Mouse (Mus musculus) forebrain, embryonic 10.5 days (tissue): ENCODE data around the gene Elmo3. TPM values are rescaled to one million over a fixed set of nuclear protein-coding genes. Genes with fewer than 3 reads are reported as not detected.
"Not testable (repeated sequence)": the region's sequence is repeated elsewhere in the genome, so short reads cannot be mapped to it uniquely, and the experiment has no call there.

Source experiments
- DNase-seq: peaks from one replicate; pipeline ENCODE4 v3.0.0-alpha.2; 2017; ENCODE audit warnings: low spot score; ENCODE audit errors: extremely low spot score
- H3K27ac ChIP-seq: fragments of 300-500 bp; sonication (generic); 2 replicates; pipeline ENCODE4 v1.5.1; 2016; ENCODE audit warnings: mild to moderate bottlenecking
- H3K27me3 ChIP-seq: fragments of 300-500 bp; sonication (generic); 2 replicates; pipeline ENCODE4 v1.6.1; 2016; ENCODE audit warnings: mild to moderate bottlenecking; ENCODE audit not compliant: poor library complexity, severe bottlenecking
- H3K36me3 ChIP-seq: fragments of 300-500 bp; sonication (generic); replicated peaks from 2 replicates; pipeline ENCODE4 v1.6.1; 2016; ENCODE audit warnings: mild to moderate bottlenecking, moderate library complexity
- H3K4me1 ChIP-seq: fragments of 300-500 bp; sonication (generic); 2 replicates; pipeline ENCODE4 v1.6.1; 2016
- H3K4me3 ChIP-seq: fragments of 300-500 bp; sonication (generic); 2 replicates; pipeline ENCODE4 v1.5.1; 2016; ENCODE audit warnings: mild to moderate bottlenecking, moderate library complexity
- H3K9me3 ChIP-seq: fragments of 300-500 bp; sonication (generic); 2 replicates; pipeline ENCODE4 v1.6.1; 2016; ENCODE audit warnings: mild to moderate bottlenecking, moderate library complexity
- WGBS: fragments of 180-500 bp; shearing (Covaris S2); methylation state at CpG from one replicate; pipeline ENCODE4 v1.1.7; 2016; 5-methylcytosine and 5-hydroxymethylcytosine counted together
- polyA plus RNA-seq: library from polyadenylated mRNA; unstranded; fragments of >200 nt; fragmentation: Nextera tagmentation; extraction: Ambion mirVana; gene quantifications from 2 replicates; pipeline ENCODE4 v1.2.1, GENCODE M21; 2016

The Elmo3 gene
- polyA plus RNA-seq, 1 experiment from 2014 or later: 1.8 TPM

GRCm38 (mm10) chr8:105283074-105283473 is 22.3 kb upstream of the Elmo3 start:
- H3K4me1 ChIP-seq: peaks cover 19% of the 10 kb centered on the region
- H3K27ac ChIP-seq: no peak overlapping the region
- no peak for DNase-seq
- H3K9me3 ChIP-seq: no peaks in the 10 kb centered on the region
- peaks cover 40% of the 10 kb centered on the region for H3K36me3 ChIP-seq
- 18% methylated on average over 23 of the region's 23 CpGs for WGBS
- no peak overlapping the region; the same call in 1 of the 2 replicates for H3K4me3 ChIP-seq
- H3K27me3 ChIP-seq: peaks cover 79% of the 10 kb centered on the region

GRCm38 (mm10) chr8:105285514-105285913 is 19.9 kb upstream of the Elmo3 start:
- peaks cover 40% of the 10 kb centered on the region for H3K36me3 ChIP-seq
- no peaks in the 10 kb centered on the region for H3K9me3 ChIP-seq
- no peak overlapping the region for H3K27ac ChIP-seq
- peaks cover 32% of the 10 kb centered on the region for H3K4me1 ChIP-seq
- DNase-seq: no peak
- peaks cover 67% of the 10 kb centered on the region for H3K27me3 ChIP-seq
- 54% methylated on average over 12 of the region's 12 CpGs for whole genome bisulfite sequencing
- no peak overlapping the region for H3K4me3 ChIP-seq

GRCm38 (mm10) chr8:105286907-105287306 is 18.5 kb upstream of the Elmo3 start:
- Histone ChIP-seq H3K27ac (no peak overlapping the region), H3K4me1 (peaks cover 37% of the 10 kb centered on the region), H3K4me3 (no peak overlapping the region), H3K9me3 (no peaks in the 10 kb centered on the region), H3K36me3 (peaks cover 34% of the 10 kb centered on the region), H3K27me3 (peaks cover 63% of the 10 kb centered on the region)
- 91% methylated on average over 4 of the region's 4 CpGs for WGBS
- no peak for DNase-seq

- peaks cover 55% of the 10 kb centered on the region for H3K27me3 ChIP-seq
- H3K4me3 ChIP-seq: peak overlapping the region; percentile 65
- no peak for DNase-seq
- H3K27ac ChIP-seq: peak overlapping the region; percentile 96; the same call in 1 of the 2 replicates
- H3K4me1 ChIP-seq: peaks cover 35% of the 10 kb centered on the region
- H3K36me3 ChIP-seq: peaks cover 20% of the 10 kb centered on the region
- WGBS: 91% methylated on average over 5 of the region's 5 CpGs
- no peaks in the 10 kb centered on the region for H3K9me3 ChIP-seq
Measured at GRCm38 (mm10) chr8:105288231-105288630, 17.2 kb upstream of the Elmo3 start.

- Histone ChIP-seq H3K4me1 (peaks cover 35% of the 10 kb centered on the region), H3K4me3 (peak overlapping the region; percentile 65), H3K36me3 (peaks cover 15% of the 10 kb centered on the region), H3K9me3 (no peaks in the 10 kb centered on the region), H3K27ac (peak overlapping the region; percentile 96), H3K27me3 (peaks cover 54% of the 10 kb centered on the region)
- peak; percentile 93 for DNase-seq
- WGBS: under 1% methylated on average over 53 of the region's 53 CpGs
Measured at GRCm38 (mm10) chr8:105288958-105289732, 16.3 kb upstream of the Elmo3 start.

GRCm38 (mm10) chr8:105289805-105290460 is 15.5 kb upstream of the Elmo3 start, which contains the start of gene 4931428F04Rik:
4931428F04Rik (minus strand) TSS chr8:105289864.
- H3K36me3 ChIP-seq: peaks cover 8% of the 10 kb centered on the region
- H3K4me1 ChIP-seq: peaks cover 35% of the 10 kb centered on the region
- H3K4me3 ChIP-seq: peak within 1 kb of the TSS; percentile 65
- H3K27ac ChIP-seq: peak within 1 kb of the TSS; percentile 96
- peak; percentile 58 for DNase-seq
- WGBS: 2% methylated on average over 43 of the region's 43 CpGs
- H3K27me3 ChIP-seq: peaks cover 47% of the 10 kb centered on the region
- H3K9me3 ChIP-seq: no peaks in the 10 kb centered on the region

- peak overlapping the region; percentile 65 for H3K4me3 ChIP-seq
- H3K9me3 ChIP-seq: no peaks in the 10 kb centered on the region
- H3K27ac ChIP-seq: no peak overlapping the region
- 6% methylated on average over 31 of the region's 31 CpGs for WGBS
- H3K36me3 ChIP-seq: 0 out of 2 replicates have a peak, but pooled peaks cover under 1% of the 10 kb centered on the region
- DNase-seq: peak; percentile 89
- H3K27me3 ChIP-seq: peaks cover 39% of the 10 kb centered on the region
- peaks cover 35% of the 10 kb centered on the region for H3K4me1 ChIP-seq
Measured at GRCm38 (mm10) chr8:105290554-105291314, 14.7 kb upstream of the Elmo3 start.

GRCm38 (mm10) chr8:105291364-105291763 is 14.0 kb upstream of the Elmo3 start:
- H3K27ac ChIP-seq, H3K36me3 ChIP-seq, H3K9me3 ChIP-seq, DNase-seq: not testable (repeated sequence)
- H3K4me1 ChIP-seq: peaks cover 35% of the 10 kb centered on the region
- WGBS: 91% methylated on average over 8 of the region's 8 CpGs
- H3K27me3 ChIP-seq: peaks cover 37% of the 10 kb centered on the region
- peak overlapping the region; percentile 65; the same call in 1 of the 2 replicates for H3K4me3 ChIP-seq

- H3K4me3 ChIP-seq, H3K27ac ChIP-seq, DNase-seq, H3K36me3 ChIP-seq, H3K9me3 ChIP-seq: not testable (repeated sequence)
- Histone ChIP-seq H3K27me3 (peaks cover 34% of the 10 kb centered on the region), H3K4me1 (peaks cover 37% of the 10 kb centered on the region)
- 70% methylated on average over 3 of the region's 3 CpGs for WGBS
Measured at GRCm38 (mm10) chr8:105291802-105292201, 13.6 kb upstream of the Elmo3 start.

- Histone ChIP-seq H3K27me3 (peaks cover 34% of the 10 kb centered on the region), H3K27ac (no peak overlapping the region), H3K4me1 (peaks cover 43% of the 10 kb centered on the region), H3K9me3 (no peaks in the 10 kb centered on the region), H3K36me3 (no peaks in the 10 kb centered on the region), H3K4me3 (no peak overlapping the region)
- no peak for DNase-seq
- 89% methylated on average over 7 of the region's 7 CpGs for WGBS
Measured at GRCm38 (mm10) chr8:105292471-105292870, 12.9 kb upstream of the Elmo3 start.

GRCm38 (mm10) chr8:105293405-105293804 is 12.0 kb upstream of the Elmo3 start:
- Histone ChIP-seq H3K9me3 (no peaks in the 10 kb centered on the region), H3K4me1 (peaks cover 42% of the 10 kb centered on the region), H3K27ac (no peak overlapping the region), H3K36me3 (peaks cover 2% of the 10 kb centered on the region), H3K4me3 (no peak overlapping the region), H3K27me3 (peaks cover 34% of the 10 kb centered on the region)
- 72% methylated on average over 19 of the region's 19 CpGs for WGBS
- no peak for DNase-seq

- peaks cover 30% of the 10 kb centered on the region for H3K27me3 ChIP-seq
- WGBS: 68% methylated on average over 9 of the region's 9 CpGs
- no peak for DNase-seq
- H3K4me3 ChIP-seq: peak overlapping the region; percentile 29; the same call in 1 of the 2 replicates
- H3K27ac ChIP-seq: no peak overlapping the region
- peaks cover 39% of the 10 kb centered on the region for H3K4me1 ChIP-seq
- H3K9me3 ChIP-seq: no peaks in the 10 kb centered on the region
- peaks cover 15% of the 10 kb centered on the region for H3K36me3 ChIP-seq
Measured at GRCm38 (mm10) chr8:105294776-105295175, 10.6 kb upstream of the Elmo3 start.
